Mouse (Mus musculus) liver, embryonic 12.5 days (tissue): Measurements from ENCODE around the gene U2af2. TPM values are rescaled to one million over a fixed set of nuclear protein-coding genes. Genes with fewer than 3 reads are reported as not detected.
A peak's percentile ranks its signal among the peaks of the same experiment; 100 is the strongest.

Experiments used
- ATAC-seq: fragments of 200-750 bp; cut with Nextera tagmentation; 2 replicates; pipeline ENCODE4 v1.8.0; 2017; ENCODE audit warnings: moderate number of reproducible peaks, mild to moderate bottlenecking, moderate library complexity
- H3K27ac ChIP-seq: fragments of 300-500 bp; sonication (generic); 2 replicates; pipeline ENCODE4 v1.5.1; 2016; ENCODE audit warnings: mild to moderate bottlenecking
- H3K27me3 ChIP-seq: fragments of 300-500 bp; sonication (generic); replicated peaks from 2 replicates; pipeline ENCODE4 v1.6.1; 2016; ENCODE audit warnings: mild to moderate bottlenecking, moderate library complexity
- H3K36me3 ChIP-seq: fragments of 300-500 bp; sonication (generic); 2 replicates; pipeline ENCODE4 v1.6.1; 2016; ENCODE audit warnings: mild to moderate bottlenecking, moderate library complexity
- H3K4me1 ChIP-seq: fragments of 300-500 bp; sonication (generic); 2 replicates; pipeline ENCODE4 v1.6.1; 2016
- H3K4me2 ChIP-seq: fragments of 300-500 bp; sonication (generic); 2 replicates; pipeline ENCODE4 v1.6.1; 2016; ENCODE audit warnings: mild to moderate bottlenecking, moderate library complexity
- H3K4me3 ChIP-seq: fragments of 300-500 bp; sonication (generic); 2 replicates; pipeline ENCODE4 v1.5.1; 2016; ENCODE audit warnings: mild to moderate bottlenecking, moderate library complexity
- H3K9ac ChIP-seq: fragments of 300-500 bp; sonication (generic); 2 replicates; pipeline ENCODE4 v1.6.1; 2016; ENCODE audit warnings: mild to moderate bottlenecking, moderate library complexity
- H3K9me3 ChIP-seq: fragments of 300-500 bp; sonication (generic); replicated peaks from 2 replicates; pipeline ENCODE4 v1.6.1; 2016; ENCODE audit warnings: mild to moderate bottlenecking, moderate library complexity
- WGBS: fragments of 180-500 bp; shearing (Covaris S2); methylation state at CpG from one replicate; pipeline ENCODE4 v1.1.7; 2016; ENCODE audit not compliant: insufficient replicate concordance; 5-methylcytosine and 5-hydroxymethylcytosine counted together
- polyA plus RNA-seq: library from polyadenylated mRNA; unstranded; fragments of >200 nt; fragmentation: Nextera tagmentation; extraction: Ambion mirVana; gene quantifications from 2 replicates; pipeline ENCODE4 v1.2.1, GENCODE M21; 2016

The U2af2 gene
- polyA plus RNA-seq, 1 experiment from 2014 or later, result 97.6 TPM

DNA sequence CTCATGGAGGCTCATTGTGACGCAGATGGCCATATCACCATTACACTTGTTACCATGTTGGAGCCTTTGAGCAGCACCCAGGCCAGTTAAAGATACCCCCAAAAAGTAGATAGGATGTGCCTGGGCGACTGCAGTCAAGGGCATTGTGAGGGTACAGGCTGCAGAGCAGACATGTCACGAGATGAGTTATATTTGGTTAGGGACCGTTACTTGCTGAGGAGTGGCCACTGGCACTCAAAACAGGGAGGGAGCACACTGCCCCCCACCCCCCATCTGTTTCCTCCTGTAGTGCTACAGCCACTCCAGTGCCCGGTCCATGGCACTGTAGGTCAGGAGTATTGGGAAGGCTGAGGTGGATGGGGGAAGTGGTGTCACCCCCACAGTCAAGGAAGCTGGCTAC lies 36.8 kb downstream of the U2af2 start:
- no peak overlapping the region for H3K4me2 ChIP-seq
- no peak overlapping the region for H3K4me3 ChIP-seq
- no peaks in the 10 kb centered on the region for H3K9me3 ChIP-seq
- no peak for ATAC-seq
- H3K27me3 ChIP-seq, result no peaks in the 10 kb centered on the region
- 85% methylated on average over 5 of the region's 5 CpGs for WGBS
- no peak overlapping the region for H3K9ac ChIP-seq
- peaks cover 56% of the 10 kb centered on the region for H3K36me3 ChIP-seq
- H3K27ac ChIP-seq, result no peak overlapping the region
- no peaks in the 10 kb centered on the region for H3K4me1 ChIP-seq

DNA sequence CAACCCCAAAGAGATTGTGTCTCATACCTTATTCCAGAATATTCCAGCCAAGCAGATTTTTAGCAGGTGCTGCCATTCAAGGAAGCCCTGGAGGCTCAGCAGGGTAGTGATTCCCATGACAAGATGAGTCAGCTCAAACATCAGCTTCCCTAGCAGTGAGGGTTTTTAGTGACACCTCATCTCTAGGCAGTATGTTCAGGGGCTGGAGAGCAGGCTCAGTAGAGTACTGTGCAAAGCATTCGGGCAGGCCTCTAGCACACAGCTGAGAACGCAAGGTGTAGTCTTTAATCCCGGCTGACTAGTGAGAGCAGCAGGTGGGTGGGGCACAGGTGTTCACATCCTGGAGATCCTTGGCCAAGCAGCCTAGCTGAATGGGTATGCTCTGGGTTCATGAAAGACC lies 37.9 kb downstream of the U2af2 start:
- Histone ChIP-seq H3K4me1 (no peaks in the 10 kb centered on the region), H3K9me3 (no peaks in the 10 kb centered on the region), H3K27me3 (no peaks in the 10 kb centered on the region), H3K36me3 (peaks cover 46% of the 10 kb centered on the region), H3K4me2 (no peak overlapping the region), H3K9ac (no peak overlapping the region), H3K27ac (no peak overlapping the region), H3K4me3 (no peak overlapping the region)
- ATAC-seq, result no peak
- WGBS, result 72% methylated on average over 3 of the region's 3 CpGs

DNA sequence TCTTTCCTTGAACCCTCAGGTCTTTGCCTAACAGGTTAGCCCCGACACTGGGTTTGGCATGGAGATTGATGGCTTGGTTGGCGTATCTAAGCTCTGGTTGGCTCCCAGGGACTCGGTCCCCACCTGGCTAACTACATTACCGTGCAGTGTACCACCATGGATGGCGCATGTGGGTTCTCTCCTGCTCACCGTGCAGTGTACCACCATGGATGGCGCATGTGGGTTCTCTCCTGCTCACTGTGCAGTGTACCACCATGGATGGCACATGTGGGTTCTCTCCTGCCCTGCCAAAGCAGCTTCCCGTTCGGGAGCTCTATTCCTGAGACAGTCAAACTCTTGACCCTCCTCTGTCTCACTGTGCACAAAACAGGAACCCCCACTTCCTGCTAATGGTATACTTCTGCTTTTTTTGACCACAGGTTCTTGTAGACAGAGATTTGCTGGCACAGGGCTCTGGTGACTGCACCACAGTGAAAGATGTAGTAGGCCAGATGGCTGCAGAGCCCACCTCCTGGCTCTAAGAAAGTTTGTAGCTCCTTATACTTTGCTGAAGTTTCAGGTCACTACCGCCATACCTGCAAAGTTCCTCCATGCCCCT lies 39.2 kb downstream of the U2af2 start:
- Histone ChIP-seq H3K4me1 (no peaks in the 10 kb centered on the region), H3K27ac (no peak overlapping the region), H3K4me2 (no peak overlapping the region), H3K4me3 (no peak overlapping the region), H3K9ac (no peak overlapping the region), H3K36me3 (peaks cover 32% of the 10 kb centered on the region), H3K9me3 (no peaks in the 10 kb centered on the region), H3K27me3 (no peaks in the 10 kb centered on the region)
- peak; percentile 57 for ATAC-seq
- 52% methylated on average over 10 of the region's 10 CpGs for WGBS

DNA sequence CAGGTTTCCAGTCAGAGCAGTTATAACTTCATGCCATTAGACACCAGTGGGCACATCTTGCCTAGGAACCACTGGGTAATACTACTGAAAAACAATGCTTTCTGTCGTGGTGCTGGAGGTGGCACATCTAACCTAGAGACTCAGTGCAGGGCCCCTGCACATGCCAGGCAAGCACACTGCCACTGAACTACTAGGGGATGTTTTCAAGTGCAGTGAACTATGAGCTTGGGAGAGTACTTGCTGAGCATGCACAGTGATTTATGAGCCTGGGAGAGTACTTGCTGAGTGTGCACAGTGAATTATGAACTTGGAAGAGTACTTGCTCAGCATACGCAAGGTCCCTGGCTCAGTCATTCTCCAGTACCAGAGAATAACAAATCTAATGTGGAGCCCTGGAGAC lies 40.6 kb downstream of the U2af2 start:
- WGBS, result 80% methylated on average over 2 of the region's 2 CpGs
- H3K4me1 ChIP-seq, result no peaks in the 10 kb centered on the region
- no peak overlapping the region for H3K4me2 ChIP-seq
- no peak overlapping the region for H3K27ac ChIP-seq
- peaks cover 18% of the 10 kb centered on the region for H3K36me3 ChIP-seq
- H3K27me3 ChIP-seq, result no peaks in the 10 kb centered on the region
- no peak overlapping the region for H3K4me3 ChIP-seq
- H3K9me3 ChIP-seq, result no peaks in the 10 kb centered on the region
- no peak overlapping the region for H3K9ac ChIP-seq
- no peak for ATAC-seq

DNA sequence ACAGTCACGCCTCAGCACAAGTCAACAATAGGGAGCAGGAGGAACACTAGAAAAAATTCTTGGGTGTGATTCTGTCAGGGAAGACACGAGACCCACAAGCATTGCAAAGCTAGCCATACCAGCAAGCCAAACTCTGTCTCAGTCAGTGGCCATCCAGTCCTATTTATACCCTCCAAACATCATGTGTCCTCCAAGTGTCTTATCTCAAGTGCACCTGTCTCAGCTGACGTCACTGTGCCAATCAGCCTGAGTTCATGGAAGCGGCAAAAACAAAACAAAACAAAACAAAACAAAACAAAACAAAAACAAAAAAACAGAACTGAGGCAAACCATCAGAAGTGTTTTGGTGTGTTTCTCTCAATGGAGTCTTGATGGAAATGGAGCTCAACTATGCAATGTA lies 46.3 kb downstream of the U2af2 start:
- 50% methylated on average over 4 of the region's 4 CpGs for WGBS
- no peaks in the 10 kb centered on the region for H3K9me3 ChIP-seq
- no peak overlapping the region for H3K4me2 ChIP-seq
- no peaks in the 10 kb centered on the region for H3K4me1 ChIP-seq
- no peaks in the 10 kb centered on the region for H3K27me3 ChIP-seq
- ATAC-seq, result no peak
- H3K36me3 ChIP-seq, result no peaks in the 10 kb centered on the region
- no peak overlapping the region for H3K27ac ChIP-seq
- H3K4me3 ChIP-seq, result no peak overlapping the region
- no peak overlapping the region for H3K9ac ChIP-seq

DNA sequence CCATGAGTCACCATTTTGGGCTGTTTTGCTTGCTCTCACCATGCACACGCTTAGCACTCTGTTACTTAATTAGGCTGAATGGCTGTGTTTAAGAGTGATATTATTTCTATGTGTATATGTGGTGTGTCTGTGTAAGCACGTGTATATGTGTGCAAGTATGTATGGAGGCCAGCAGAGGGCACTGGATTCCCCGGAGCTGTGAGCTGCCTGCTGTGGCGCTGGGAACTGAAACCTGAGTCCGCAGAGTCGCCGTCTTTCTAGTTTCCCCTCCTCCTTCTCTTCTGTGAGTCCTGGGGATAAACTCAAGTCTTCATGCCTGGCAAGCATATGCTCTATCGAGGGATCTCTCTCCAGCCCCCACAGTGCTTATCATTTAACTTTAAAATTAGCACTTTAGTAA lies 47.4 kb downstream of the U2af2 start:
- no peaks in the 10 kb centered on the region for H3K27me3 ChIP-seq
- H3K27ac ChIP-seq, result no peak overlapping the region
- H3K4me2 ChIP-seq, result no peak overlapping the region
- ATAC-seq, result no peak
- H3K36me3 ChIP-seq, result no peaks in the 10 kb centered on the region
- H3K9me3 ChIP-seq, result no peaks in the 10 kb centered on the region
- H3K9ac ChIP-seq, result no peak overlapping the region
- 76% methylated on average over 8 of the region's 8 CpGs for WGBS
- no peak overlapping the region for H3K4me3 ChIP-seq
- no peaks in the 10 kb centered on the region for H3K4me1 ChIP-seq

DNA sequence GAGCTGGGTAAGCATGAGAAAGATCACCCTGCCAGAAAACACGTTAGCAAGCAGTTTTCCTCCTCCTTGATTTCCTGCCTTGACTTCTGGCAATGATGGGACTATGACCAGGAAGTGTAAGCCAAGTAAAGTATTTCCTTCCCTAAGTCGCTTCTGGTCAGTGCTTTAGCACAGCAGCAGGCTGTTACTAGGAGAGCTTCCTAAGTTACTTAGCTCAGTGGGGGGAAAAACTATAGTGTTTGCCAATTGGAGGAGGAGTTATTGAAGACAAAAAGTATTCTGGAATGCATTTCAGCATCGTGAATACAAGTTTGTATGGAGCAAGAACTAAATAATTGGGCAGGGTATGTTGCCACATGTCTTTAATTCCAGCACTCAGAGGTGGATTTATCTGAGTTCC lies 50.8 kb downstream of the U2af2 start:
- Histone ChIP-seq H3K36me3 (no peaks in the 10 kb centered on the region), H3K9me3 (no peaks in the 10 kb centered on the region), H3K4me3 (no peak overlapping the region), H3K27me3 (no peaks in the 10 kb centered on the region), H3K27ac (no peak overlapping the region), H3K9ac (no peak overlapping the region), H3K4me1 (no peaks in the 10 kb centered on the region), H3K4me2 (no peak overlapping the region)
- ATAC-seq, result no peak
- 24% methylated on average over 3 of the region's 3 CpGs for WGBS

DNA sequence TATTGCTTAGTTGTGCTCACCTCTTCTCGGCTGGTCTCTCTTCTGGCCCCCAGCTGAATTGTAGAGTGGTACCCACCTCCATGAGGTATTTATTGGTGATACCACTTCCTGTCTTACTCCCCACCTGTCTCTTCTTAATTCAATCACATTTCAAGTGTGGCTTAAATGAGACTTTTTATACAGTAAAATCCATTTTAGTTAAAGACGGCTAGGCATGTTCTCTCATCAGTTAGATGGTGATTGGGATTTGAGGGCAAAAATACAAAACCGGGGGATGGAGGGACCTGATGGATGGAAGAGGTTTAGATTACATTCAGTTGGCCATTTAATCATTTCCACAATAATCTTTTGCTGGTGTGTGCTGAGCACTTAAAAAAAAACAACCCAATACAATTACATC lies 54.9 kb downstream of the U2af2 start, which contains the start of gene Rfpl4:
TSS of gene Rfpl4 (minus strand) at position 101 of the 400 bp plus-strand sequence.
- Histone ChIP-seq H3K9ac (no peak within 1 kb of the TSS), H3K4me1 (no peaks in the 10 kb centered on the region), H3K27me3 (no peaks in the 10 kb centered on the region), H3K36me3 (no peaks in the 10 kb centered on the region), H3K4me2 (no peak within 1 kb of the TSS), H3K9me3 (no peaks in the 10 kb centered on the region), H3K27ac (no peak within 1 kb of the TSS), H3K4me3 (no peak within 1 kb of the TSS)
- WGBS, result 72% methylated on average over 3 of the region's 3 CpGs
- ATAC-seq, result no peak

DNA sequence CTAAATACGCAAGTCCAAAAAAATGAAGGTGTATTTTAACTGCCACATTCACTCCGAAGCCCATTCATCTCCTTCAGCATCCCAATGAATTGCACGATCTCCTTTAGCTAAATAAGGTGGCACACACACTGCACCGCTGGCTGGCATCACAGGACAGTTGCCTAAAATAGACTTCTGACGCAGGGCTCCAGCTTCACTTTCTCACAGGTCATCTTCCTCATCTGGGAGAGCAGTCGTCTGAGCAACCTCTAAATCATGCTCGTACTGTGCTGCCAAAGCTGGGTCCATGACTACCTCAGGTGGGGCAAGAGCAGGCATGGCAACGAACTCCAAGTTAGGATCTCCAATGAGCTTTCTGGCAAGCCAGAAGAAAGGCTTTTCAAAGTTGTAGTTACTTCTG lies 63.1 kb downstream of the U2af2 start:
- H3K9me3 ChIP-seq, result no peaks in the 10 kb centered on the region
- no peak overlapping the region for H3K27ac ChIP-seq
- H3K4me2 ChIP-seq, result peak overlapping the region; percentile 69
- no peaks in the 10 kb centered on the region for H3K36me3 ChIP-seq
- H3K9ac ChIP-seq, result no peak overlapping the region
- 62% methylated on average over 8 of the region's 8 CpGs for WGBS
- H3K27me3 ChIP-seq, result no peaks in the 10 kb centered on the region; the same call in 1 of the 2 replicates
- H3K4me3 ChIP-seq, result no peak overlapping the region
- ATAC-seq, result no peak
- peaks cover 8% of the 10 kb centered on the region for H3K4me1 ChIP-seq

DNA sequence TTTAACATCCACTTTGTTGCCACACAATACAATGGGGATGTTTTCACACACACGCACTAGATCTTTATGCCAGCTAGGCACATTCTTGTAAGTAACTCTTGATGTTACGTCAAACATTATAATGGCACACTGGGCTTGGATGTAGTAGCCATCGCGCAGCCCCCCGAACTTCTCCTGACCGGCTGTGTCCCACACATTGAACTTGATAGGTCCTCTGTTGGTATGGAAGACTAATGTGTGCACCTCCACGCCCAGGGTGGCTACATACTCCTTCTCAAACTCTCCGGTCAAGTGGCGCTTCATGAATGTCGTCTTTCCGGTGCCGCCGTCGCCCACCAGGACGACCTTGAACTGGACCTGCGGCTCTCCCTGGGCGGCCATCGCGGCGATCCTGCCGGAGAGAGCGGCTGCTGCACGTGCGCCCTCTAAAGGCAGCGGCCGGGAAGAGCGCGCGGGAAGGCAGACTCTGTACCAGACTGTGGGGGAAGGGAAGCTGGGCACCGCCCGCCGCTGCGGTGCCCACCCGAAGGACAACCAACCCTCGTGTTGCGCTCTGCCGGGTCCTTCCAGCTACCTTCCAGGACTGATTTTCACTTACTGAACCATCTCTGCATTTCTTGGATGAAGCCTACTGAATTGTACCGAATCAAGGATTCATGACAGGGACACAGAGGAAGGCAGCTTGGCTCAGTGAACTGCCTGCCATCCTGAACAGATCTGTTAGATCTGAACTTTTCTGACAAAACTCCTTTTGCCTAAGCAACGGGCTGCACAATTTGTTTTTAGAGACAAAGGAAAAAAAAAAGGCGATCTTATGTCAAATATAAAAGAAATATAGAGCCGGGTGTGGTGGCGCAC lies 63.8 kb downstream of the U2af2 start, which contains the start of gene Rasl2-9:
TSS of gene Rasl2-9 (minus strand) at position 402 of the 858 bp plus-strand sequence.
- peak within 1 kb of the TSS; percentile 49 for H3K9ac ChIP-seq
- peaks cover 8% of the 10 kb centered on the region for H3K4me1 ChIP-seq
- peak within 1 kb of the TSS; percentile 69 for H3K4me2 ChIP-seq
- H3K4me3 ChIP-seq, result peak within 1 kb of the TSS; percentile 47
- H3K36me3 ChIP-seq, result no peaks in the 10 kb centered on the region
- H3K9me3 ChIP-seq, result no peaks in the 10 kb centered on the region
- ATAC-seq, result peak; percentile 84
- no peak within 1 kb of the TSS for H3K27ac ChIP-seq
- H3K27me3 ChIP-seq, result no peaks in the 10 kb centered on the region; the same call in 1 of the 2 replicates
- WGBS, result 13% methylated on average over 42 of the region's 42 CpGs
